Mouse (Mus musculus): Measurements from ENCODE around the gene Brk1.

Brk1 gene

GRCm38 (mm10) chr6:113659648-113660491, 55.3 kb downstream of the Brk1 start:
- DNase-seq (ENCODE audit: low read depth, low spot score) = no peak

GRCm38 (mm10) chr6:113660492-113661352, 56.1 kb downstream of the Brk1 start:
- no peak for DNase-seq (ENCODE audit: low read depth, low spot score)

- no peak for DNase-seq (ENCODE audit: low read depth, low spot score)
Measured at GRCm38 (mm10) chr6:113661353-113662241, 57.0 kb downstream of the Brk1 start.

- no peak for DNase-seq (ENCODE audit: low read depth, low spot score)
Measured at GRCm38 (mm10) chr6:113662964-113663700, 58.6 kb downstream of the Brk1 start.

- DNase-seq (ENCODE audit: low read depth, low spot score) = no peak
Measured at GRCm38 (mm10) chr6:113664305-113664704, 59.7 kb downstream of the Brk1 start.
